Mouse (Mus musculus): ENCODE data around the gene Slc35d2. TPM values are rescaled to one million over a fixed set of nuclear protein-coding genes. Genes with fewer than 3 reads are reported as not detected.

Slc35d2 gene
- polyA plus RNA-seq, 1 experiment: 0.18 TPM

GRCm38 (mm10) chr13:64123491-64124188 lies 5.5 kb downstream of the Slc35d2 start:
- TF ChIP-seq GATA1 (IDR thresholded peaks at IDR 0.05; ENCODE audit: low read length) (no peak), TAL1 (IDR thresholded peaks at IDR 0.05; ENCODE audit: low read length) (no peak)
- Histone ChIP-seq H3K4me1 (ENCODE audit: control insufficient read depth) (no peaks in the 10 kb centered on the region), H3K36me3 (ENCODE audit: control insufficient read depth) (peaks cover 12% of the 10 kb centered on the region), H3K9me3 (ENCODE audit: control insufficient read depth, low read length) (no peaks in the 10 kb centered on the region), H3K27me3 (ENCODE audit: control insufficient read depth) (no peaks in the 10 kb centered on the region), H3K4me3 (replicated peaks) (no peak overlapping the region)

GRCm38 (mm10) chr13:64120760-64121159 lies 8.4 kb downstream of the Slc35d2 start:
- H3K9me3 ChIP-seq (ENCODE audit: control insufficient read depth, low read length): no peaks in the 10 kb centered on the region
- TF ChIP-seq GATA1 (IDR thresholded peaks at IDR 0.05; ENCODE audit: low read length): no peak
- TF ChIP-seq TAL1 (IDR thresholded peaks at IDR 0.05; ENCODE audit: low read length): no peak
- H3K36me3 ChIP-seq (ENCODE audit: control insufficient read depth): peaks cover 2% of the 10 kb centered on the region; the same call in 1 of the 2 replicates
- no peaks in the 10 kb centered on the region for H3K4me1 ChIP-seq (ENCODE audit: control insufficient read depth)
- no peaks in the 10 kb centered on the region for H3K27me3 ChIP-seq (ENCODE audit: control insufficient read depth)
- H3K4me3 ChIP-seq (replicated peaks): no peak overlapping the region

DNA sequence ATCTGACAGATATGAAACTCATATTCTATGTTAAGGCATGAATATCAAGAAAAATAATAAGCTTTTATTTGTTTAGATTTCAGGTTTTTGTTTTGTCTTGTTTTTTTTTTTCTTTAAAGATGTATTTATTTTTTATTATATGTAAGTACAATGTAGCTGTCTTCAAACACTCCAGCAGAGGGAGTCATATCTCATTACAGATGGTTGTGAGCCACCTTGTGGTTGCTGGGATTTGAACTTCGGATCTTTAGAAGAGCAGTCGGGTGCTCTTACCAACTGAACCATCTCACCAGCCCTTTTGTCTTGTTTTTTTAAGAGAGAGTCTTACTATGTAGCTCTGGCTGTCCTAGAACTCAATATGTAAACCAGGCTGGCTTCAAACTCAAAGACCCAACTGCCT lies 11.7 kb downstream of the Slc35d2 start:
- no peak overlapping the region for H3K4me3 ChIP-seq (replicated peaks)
- peaks cover 2% of the 10 kb centered on the region; the same call in 1 of the 2 replicates for H3K36me3 ChIP-seq (ENCODE audit: control insufficient read depth)
- no peak for TF ChIP-seq GATA1 (IDR thresholded peaks at IDR 0.05; ENCODE audit: low read length)
- no peak for TF ChIP-seq TAL1 (IDR thresholded peaks at IDR 0.05; ENCODE audit: low read length)
- H3K4me1 ChIP-seq (ENCODE audit: control insufficient read depth): peaks cover 4% of the 10 kb centered on the region; the same call in 1 of the 2 replicates
- H3K27me3 ChIP-seq (ENCODE audit: control insufficient read depth): no peaks in the 10 kb centered on the region
- no peaks in the 10 kb centered on the region for H3K9me3 ChIP-seq (ENCODE audit: control insufficient read depth, low read length)

DNA sequence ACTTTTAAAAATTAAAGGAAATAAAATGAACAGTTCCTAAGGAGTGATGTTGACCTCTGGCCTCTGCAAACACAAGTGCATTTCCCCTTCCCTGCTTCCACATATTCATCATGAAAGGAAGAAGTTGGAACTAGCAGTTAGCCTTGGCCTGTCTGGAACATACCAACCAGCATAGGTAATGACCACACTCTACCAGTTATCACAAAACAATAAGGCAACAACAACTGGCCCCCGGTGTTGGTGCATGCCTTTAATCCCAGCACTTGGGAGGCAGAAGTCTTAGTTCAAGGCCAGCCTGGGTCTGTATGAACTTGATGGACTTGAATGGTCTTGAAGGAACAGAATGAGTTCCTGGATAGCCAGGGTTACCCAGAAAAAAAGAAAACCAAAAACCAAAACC lies 18.7 kb downstream of the Slc35d2 start:
- no peaks in the 10 kb centered on the region for H3K9me3 ChIP-seq (ENCODE audit: control insufficient read depth, low read length)
- TF ChIP-seq TAL1 (IDR thresholded peaks at IDR 0.05; ENCODE audit: low read length): no peak
- TF ChIP-seq GATA1 (IDR thresholded peaks at IDR 0.05; ENCODE audit: low read length): no peak
- no peaks in the 10 kb centered on the region for H3K27me3 ChIP-seq (ENCODE audit: control insufficient read depth)
- no peaks in the 10 kb centered on the region for H3K36me3 ChIP-seq (ENCODE audit: control insufficient read depth)
- no peak overlapping the region for H3K4me3 ChIP-seq (replicated peaks)
- peaks cover 2% of the 10 kb centered on the region; the same call in 1 of the 2 replicates for H3K4me1 ChIP-seq (ENCODE audit: control insufficient read depth)

DNA sequence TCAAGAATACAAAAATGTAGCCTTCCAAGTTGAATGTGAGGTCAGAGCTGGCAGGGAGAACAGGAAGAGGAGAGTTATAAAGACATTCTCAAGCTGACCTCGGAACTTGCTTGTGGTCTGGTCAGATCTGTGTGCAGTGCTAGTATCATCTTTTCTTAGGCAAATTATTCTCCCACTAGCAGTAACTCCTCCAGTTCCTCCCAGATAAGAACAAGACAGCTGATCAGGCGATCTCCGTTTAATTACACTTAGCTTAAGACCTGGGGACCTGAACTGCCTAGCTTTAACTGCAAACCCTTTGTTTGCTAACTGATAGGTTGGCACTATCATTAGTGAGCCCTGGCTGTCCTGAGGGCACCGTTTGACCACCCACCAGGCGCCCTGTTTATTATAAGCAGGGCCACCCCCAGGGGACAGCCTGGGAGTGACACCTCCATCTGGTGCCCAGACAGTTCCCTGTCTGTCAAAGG lies 20.8 kb downstream of the Slc35d2 start:
- Histone ChIP-seq H3K9me3 (ENCODE audit: control insufficient read depth, low read length) (no peaks in the 10 kb centered on the region), H3K4me1 (ENCODE audit: control insufficient read depth) (no peaks in the 10 kb centered on the region), H3K36me3 (ENCODE audit: control insufficient read depth) (no peaks in the 10 kb centered on the region), H3K27me3 (ENCODE audit: control insufficient read depth) (no peaks in the 10 kb centered on the region), H3K4me3 (replicated peaks) (no peak overlapping the region)
- TF ChIP-seq GATA1 (IDR thresholded peaks at IDR 0.05; ENCODE audit: low read length) (no peak), TAL1 (IDR thresholded peaks at IDR 0.05; ENCODE audit: low read length) (no peak)

DNA sequence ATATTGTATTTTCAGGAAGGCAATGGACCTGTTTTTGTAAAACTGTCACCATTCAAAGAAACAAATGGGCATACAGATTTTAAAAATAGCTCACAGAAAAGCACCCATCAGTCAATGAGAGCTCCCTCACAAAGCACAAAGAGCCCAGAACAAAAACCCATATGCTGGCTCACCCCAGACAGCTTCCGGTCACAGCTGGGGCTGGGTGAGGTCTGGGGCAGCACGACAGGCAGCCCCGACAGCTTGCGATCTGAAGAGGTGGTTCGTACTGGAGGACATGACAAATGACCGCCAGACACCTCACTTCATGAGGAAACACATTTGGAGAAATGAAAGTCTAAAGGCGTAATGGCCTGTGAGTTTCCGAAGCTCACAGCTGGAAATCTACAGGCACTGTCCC lies 21.6 kb downstream of the Slc35d2 start:
- no peak for TF ChIP-seq TAL1 (IDR thresholded peaks at IDR 0.05; ENCODE audit: low read length)
- H3K36me3 ChIP-seq (ENCODE audit: control insufficient read depth): no peaks in the 10 kb centered on the region
- H3K4me1 ChIP-seq (ENCODE audit: control insufficient read depth): no peaks in the 10 kb centered on the region
- no peaks in the 10 kb centered on the region for H3K27me3 ChIP-seq (ENCODE audit: control insufficient read depth)
- no peaks in the 10 kb centered on the region for H3K9me3 ChIP-seq (ENCODE audit: control insufficient read depth, low read length)
- H3K4me3 ChIP-seq (replicated peaks): no peak overlapping the region

DNA sequence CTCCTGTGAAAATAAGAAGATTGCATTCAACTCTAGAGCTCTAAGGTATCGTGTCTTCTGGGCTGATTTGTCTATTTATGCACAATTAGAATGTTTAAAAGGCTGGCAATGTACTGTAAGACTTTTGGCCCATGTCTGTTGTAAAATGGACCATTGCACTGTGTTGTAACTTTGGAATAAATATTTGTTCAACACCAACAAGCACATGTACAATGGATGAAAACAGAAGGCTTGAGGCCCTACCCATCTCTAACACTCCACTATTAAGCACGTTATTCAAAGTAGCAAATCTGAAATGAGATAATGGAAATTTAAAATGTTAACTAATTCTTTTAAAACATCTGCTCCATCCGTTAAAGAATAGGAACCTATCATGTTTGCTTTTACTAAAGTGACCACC lies 22.1 kb downstream of the Slc35d2 start:
- TF ChIP-seq GATA1 (IDR thresholded peaks at IDR 0.05; ENCODE audit: low read length): no peak
- TF ChIP-seq TAL1 (IDR thresholded peaks at IDR 0.05; ENCODE audit: low read length): no peak
- H3K4me1 ChIP-seq (ENCODE audit: control insufficient read depth): no peaks in the 10 kb centered on the region
- no peaks in the 10 kb centered on the region for H3K36me3 ChIP-seq (ENCODE audit: control insufficient read depth)
- H3K27me3 ChIP-seq (ENCODE audit: control insufficient read depth): no peaks in the 10 kb centered on the region
- H3K9me3 ChIP-seq (ENCODE audit: control insufficient read depth, low read length): no peaks in the 10 kb centered on the region
- H3K4me3 ChIP-seq (replicated peaks): no peak overlapping the region

GRCm38 (mm10) chr13:64105690-64106089 lies 23.5 kb downstream of the Slc35d2 start:
- Histone ChIP-seq H3K4me3 (replicated peaks) (no peak overlapping the region), H3K27me3 (ENCODE audit: control insufficient read depth) (no peaks in the 10 kb centered on the region), H3K36me3 (ENCODE audit: control insufficient read depth) (no peaks in the 10 kb centered on the region), H3K9me3 (ENCODE audit: control insufficient read depth, low read length) (no peaks in the 10 kb centered on the region), H3K4me1 (ENCODE audit: control insufficient read depth) (no peaks in the 10 kb centered on the region)
- no peak for TF ChIP-seq GATA1 (IDR thresholded peaks at IDR 0.05; ENCODE audit: low read length)
- no peak for TF ChIP-seq TAL1 (IDR thresholded peaks at IDR 0.05; ENCODE audit: low read length)

- Histone ChIP-seq H3K4me3 (replicated peaks) (no peak overlapping the region), H3K4me1 (ENCODE audit: control insufficient read depth) (no peaks in the 10 kb centered on the region), H3K36me3 (ENCODE audit: control insufficient read depth) (no peaks in the 10 kb centered on the region), H3K27me3 (ENCODE audit: control insufficient read depth) (no peaks in the 10 kb centered on the region), H3K9me3 (ENCODE audit: control insufficient read depth, low read length) (no peaks in the 10 kb centered on the region)
- TF ChIP-seq GATA1 (IDR thresholded peaks at IDR 0.05; ENCODE audit: low read length) (no peak), TAL1 (IDR thresholded peaks at IDR 0.05; ENCODE audit: low read length) (no peak)
Measured at GRCm38 (mm10) chr13:64100186-64100585, 29.0 kb downstream of the Slc35d2 start.

DNA sequence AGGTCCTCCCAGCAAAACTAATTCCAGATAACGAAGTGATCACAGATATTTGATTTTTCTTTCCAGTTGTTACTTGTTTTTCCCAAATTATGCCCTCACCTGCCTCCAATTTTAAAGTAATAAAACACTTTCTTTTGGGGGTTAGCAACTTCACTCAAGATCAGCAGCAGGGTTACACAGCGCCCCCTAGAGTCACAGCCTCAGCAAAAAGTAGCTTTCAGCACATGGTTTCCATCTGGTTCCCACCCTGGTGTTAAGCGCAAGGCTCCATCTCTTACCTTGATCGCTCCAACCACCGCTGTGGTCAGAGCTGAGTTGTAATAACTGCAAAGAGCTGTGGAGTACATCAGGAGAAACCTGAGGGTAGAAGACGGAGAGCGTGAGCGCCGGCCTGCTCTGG lies 30.2 kb downstream of the Slc35d2 start:
- TF ChIP-seq GATA1 (IDR thresholded peaks at IDR 0.05; ENCODE audit: low read length) (no peak), TAL1 (IDR thresholded peaks at IDR 0.05; ENCODE audit: low read length) (no peak)
- no peaks in the 10 kb centered on the region for H3K4me1 ChIP-seq (ENCODE audit: control insufficient read depth)
- no peak overlapping the region for H3K4me3 ChIP-seq (replicated peaks)

More for the DNA sequence above, 30.2 kb downstream of the Slc35d2 start:
- Histone ChIP-seq H3K36me3 (ENCODE audit: control insufficient read depth) (no peaks in the 10 kb centered on the region), H3K27me3 (ENCODE audit: control insufficient read depth) (no peaks in the 10 kb centered on the region), H3K9me3 (ENCODE audit: control insufficient read depth, low read length) (no peaks in the 10 kb centered on the region)
